Mouse (Mus musculus) kidney, postnatal 36 days (tissue): ENCODE measurements around the gene Grhl3.
"Not testable (repeated sequence)": the region's sequence is repeated elsewhere in the genome, so short reads cannot be mapped to it uniquely, and the experiment has no call there.

Experiments
- DNase-seq, 2 experiments: peaks; one replicate each; pipeline ENCODE4 v3.0.0; 2021 to 2022; ENCODE audit warnings: mixed read lengths in 2 of 2

Grhl3 gene

GRCm38 (mm10) chr4:135573251-135573808 lies at the start of gene Grhl3:
Grhl3 (minus strand) TSS chr4:135573630.
- peak; percentile 16 to 44 for DNase-seq

- no peak for DNase-seq
Measured at GRCm38 (mm10) chr4:135622290-135622689, 48.9 kb upstream of the Grhl3 start.

DNA sequence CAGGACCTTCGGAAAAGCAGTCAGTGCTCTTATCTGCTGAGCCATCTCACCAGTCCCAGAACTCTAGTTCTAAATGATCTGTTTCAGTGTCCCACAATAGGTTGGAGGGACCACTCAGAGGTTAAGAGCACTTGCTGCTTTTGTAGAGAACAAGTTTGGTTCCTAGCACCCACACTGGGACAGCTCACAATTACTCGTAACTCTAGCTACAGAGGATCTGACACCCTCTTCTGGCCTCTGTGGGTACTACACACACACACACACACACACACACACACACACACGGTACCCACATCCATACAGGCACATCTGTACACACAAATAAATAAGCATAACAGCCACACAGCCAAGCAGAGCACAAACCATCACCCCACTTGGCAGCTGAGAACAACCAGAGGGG lies 47.0 kb upstream of the Grhl3 start:
- no peak for DNase-seq

DNA sequence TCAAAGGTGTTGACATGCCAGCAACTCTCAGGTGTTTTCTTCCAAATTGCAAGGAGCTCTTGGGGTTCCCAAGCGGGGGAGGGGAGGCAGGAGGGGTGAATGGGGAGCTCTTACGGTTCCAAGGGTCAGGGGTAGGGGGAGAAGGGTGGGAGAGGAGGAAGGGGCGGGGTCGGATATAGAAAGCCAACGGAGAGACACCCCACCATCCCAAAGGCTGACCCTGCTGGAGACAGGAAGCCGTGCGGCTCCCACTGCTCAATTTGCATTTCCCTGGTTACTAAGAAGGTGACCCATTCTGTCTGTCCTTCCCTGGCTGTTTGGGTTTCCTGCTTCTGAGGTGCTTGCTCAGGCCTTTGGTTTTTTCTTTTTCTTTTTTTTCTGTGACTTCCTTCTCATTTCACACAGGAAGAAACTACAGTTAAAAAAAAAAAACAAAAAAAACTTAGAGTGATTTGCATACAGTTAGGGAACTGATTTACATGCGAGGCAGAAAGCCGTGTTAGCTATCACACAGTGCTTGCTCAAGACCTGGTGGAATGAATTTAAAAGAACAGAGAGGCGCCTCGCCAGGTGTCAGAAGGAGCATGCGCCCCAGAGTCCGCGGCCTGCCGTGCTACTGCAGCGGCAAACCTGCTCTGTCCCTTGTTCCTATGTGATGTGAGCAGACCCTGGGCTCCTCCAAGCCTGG lies 44.5 kb upstream of the Grhl3 start:
- DNase-seq: peak; percentile 9 to 33

DNA sequence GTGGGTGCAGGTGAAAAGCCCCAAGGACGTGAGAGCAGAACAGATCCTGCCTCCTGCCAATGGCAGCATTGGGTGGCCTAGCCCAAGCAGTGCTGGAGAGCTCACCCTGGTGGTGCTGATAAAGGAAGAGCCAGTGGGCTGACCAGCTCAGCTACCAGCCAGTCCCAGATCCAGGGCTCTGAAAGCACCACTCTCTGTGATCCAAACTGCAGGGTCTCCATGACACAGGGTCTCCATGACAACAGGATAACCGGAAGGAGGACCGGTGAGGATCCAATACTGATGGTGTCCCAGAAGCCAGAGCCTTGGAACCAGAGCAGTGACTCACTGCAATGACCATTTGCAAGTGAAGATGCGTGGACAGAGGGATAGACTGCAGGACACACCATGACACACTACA lies 43.6 kb upstream of the Grhl3 start:
- no peak for DNase-seq

GRCm38 (mm10) chr4:135615307-135615706 lies 41.9 kb upstream of the Grhl3 start:
- not testable (repeated sequence) for DNase-seq

DNA sequence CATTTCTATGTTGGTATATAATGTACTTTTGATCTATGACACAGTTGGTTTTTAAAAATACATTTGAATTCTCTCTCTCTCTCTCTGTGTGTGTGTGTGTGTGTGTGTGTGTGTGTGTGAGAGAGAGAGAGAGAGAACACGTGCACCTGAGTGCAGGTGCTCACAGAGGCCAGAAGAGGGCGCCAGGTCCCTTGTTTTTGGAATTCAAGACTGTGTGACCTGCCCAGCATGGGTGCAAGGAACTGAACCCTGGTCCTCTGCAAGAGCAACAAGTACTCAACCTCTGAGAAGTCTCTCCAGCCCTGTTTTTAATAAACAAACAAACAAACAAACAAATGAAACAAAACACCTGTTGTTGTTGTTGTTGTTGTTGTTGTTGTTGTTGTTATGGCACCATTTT lies 36.6 kb upstream of the Grhl3 start:
- no peak for DNase-seq

DNA sequence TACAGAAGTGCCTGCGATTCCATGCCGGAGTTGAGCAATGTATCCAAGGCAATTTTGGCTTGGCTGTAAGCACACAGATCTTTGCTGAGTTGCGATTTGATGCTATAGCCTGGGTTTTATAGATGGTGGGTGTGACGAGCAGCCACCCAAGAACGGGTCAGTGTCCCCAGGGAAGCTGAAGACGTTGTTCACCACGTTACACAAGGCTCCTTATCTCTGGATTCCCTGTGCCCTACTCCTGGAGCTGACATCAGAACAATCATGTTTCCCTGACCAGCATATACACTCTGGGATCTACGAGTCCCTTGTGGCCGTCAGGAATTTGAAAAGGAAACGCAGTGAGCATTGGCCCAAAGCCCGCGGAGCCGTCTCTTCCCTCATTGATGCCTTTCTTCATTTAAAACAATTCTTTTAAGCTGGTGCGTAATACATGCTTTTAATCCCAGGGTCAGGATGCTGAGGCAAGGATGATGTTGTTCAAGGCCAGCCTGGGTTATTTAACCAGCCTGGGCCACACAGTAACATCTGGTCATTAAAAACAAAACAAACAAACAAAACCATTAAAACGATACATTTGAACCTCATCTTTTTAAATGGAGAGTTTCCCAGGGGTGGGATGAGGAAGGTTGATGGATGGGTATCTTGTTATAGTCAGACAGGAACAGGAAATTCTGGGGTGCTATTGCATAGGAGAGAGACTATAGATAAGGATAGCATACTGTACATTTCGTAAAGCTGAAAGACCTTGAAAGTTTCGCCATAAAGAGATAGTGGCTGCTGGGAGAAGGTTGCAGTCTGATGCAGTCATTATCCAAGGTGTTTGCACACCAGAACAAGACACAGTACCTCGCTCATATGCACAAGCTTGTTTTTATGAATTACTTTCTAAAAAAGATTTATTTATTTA lies 34.8 kb upstream of the Grhl3 start:
- DNase-seq: no peak

GRCm38 (mm10) chr4:135606271-135606670 lies 32.8 kb upstream of the Grhl3 start:
- no peak for DNase-seq

GRCm38 (mm10) chr4:135601530-135601929 lies 28.1 kb upstream of the Grhl3 start:
- no peak for DNase-seq

- DNase-seq: no peak
Measured at GRCm38 (mm10) chr4:135599497-135600182, 26.2 kb upstream of the Grhl3 start.

GRCm38 (mm10) chr4:135598998-135599397 lies 25.6 kb upstream of the Grhl3 start:
- DNase-seq: peak; percentile 30 to 52

- peak; percentile 9 for DNase-seq
Measured at GRCm38 (mm10) chr4:135597571-135597970, 24.1 kb upstream of the Grhl3 start.

DNA sequence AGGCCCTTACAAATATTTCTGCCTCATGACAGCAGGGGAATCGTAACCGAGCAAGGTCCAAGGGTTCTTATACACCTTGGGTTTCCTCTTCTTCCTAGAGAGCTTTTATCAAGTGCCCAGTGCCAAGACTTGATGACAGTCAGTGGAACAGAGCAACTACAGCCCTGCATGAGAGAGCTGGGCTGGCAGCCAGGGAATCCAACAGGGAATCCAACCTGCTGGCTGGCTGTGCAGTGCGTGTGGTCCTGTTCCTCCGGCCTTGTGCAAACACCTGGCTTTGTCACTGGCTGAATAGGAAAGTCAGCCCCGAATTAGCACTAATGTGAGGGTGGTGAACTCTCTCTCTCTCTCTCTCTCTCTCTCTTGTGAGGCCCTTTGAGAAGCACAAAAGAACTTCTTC lies 22.5 kb upstream of the Grhl3 start:
- DNase-seq: peak; percentile 33 to 71

GRCm38 (mm10) chr4:135591610-135592304 lies 18.3 kb upstream of the Grhl3 start:
- DNase-seq: no peak

DNA sequence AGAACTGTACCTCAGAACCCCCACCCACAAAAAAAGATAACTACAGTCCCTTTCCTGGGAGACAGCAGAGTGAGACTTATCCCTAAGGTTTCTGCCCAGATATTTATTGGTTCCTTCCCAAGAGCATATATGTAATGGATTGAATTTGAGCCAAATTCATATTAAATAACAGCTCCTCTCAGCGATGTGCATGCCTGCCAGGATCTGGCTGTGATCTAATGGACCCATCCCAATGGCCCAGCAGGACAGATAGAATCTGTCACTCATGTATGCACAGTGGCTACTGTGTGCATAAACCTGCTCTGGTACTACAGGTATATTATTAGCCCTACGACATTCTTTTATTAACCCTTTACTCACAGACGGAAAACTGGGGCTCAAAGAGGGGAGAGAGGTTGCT lies 17.7 kb upstream of the Grhl3 start:
- no peak for DNase-seq

- no peak for DNase-seq
Measured at GRCm38 (mm10) chr4:135584838-135585237, 11.4 kb upstream of the Grhl3 start.

DNA sequence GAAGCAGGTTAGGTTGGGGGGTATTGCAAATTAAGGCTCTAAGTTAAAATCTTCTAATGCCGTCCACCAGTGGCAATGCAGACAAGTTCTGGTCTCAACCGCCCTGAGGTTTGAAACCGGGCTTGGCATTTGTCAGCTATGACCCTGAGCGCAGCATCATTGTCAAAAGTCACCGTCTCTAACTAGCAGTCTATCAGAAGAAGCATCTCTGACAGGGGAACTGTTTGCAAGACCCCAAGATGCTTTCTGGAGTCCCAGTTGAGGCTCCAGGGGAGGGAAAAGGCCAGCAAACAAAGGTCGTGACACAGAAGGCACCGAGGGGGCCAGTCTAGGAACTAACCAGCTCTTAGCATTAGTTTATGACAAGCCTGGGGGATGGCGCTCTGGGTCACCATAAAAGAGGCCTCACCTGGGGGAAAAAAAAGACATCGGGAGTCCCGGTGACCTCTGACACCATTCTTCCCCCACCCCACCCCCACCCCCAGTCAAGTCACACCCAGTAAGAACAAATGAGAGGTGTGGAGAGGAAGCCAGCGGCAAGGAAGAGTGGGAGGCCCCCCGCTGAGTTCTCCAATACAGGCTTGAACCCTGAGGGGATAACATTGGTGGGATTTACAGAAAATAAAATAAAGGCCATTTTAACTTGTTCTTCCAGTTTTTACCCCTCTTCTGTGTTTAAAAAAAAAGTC lies 7.9 kb upstream of the Grhl3 start:
- no peak for DNase-seq

- DNase-seq: no peak
Measured at GRCm38 (mm10) chr4:135579695-135580094, 6.3 kb upstream of the Grhl3 start.

DNA sequence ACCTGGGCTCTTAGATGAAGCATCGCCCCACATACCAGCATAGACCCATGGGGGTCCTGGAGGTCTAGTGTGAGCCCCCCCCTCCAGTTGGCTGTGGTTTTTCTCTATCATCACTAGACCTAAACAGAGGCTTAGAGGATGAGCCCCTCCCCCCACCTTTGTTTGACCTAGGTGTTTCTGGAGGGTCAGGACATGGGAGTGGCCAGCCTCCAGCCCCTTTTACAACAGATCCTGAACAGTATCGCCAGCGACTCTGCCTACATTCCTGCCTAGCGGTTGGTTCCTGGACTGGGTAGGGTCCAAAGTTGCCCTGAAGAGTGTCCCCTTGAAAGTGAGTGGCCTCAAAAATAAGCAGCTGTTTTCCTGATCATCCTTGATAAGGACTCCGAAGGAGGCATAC lies 5.1 kb upstream of the Grhl3 start:
- no peak for DNase-seq

DNA sequence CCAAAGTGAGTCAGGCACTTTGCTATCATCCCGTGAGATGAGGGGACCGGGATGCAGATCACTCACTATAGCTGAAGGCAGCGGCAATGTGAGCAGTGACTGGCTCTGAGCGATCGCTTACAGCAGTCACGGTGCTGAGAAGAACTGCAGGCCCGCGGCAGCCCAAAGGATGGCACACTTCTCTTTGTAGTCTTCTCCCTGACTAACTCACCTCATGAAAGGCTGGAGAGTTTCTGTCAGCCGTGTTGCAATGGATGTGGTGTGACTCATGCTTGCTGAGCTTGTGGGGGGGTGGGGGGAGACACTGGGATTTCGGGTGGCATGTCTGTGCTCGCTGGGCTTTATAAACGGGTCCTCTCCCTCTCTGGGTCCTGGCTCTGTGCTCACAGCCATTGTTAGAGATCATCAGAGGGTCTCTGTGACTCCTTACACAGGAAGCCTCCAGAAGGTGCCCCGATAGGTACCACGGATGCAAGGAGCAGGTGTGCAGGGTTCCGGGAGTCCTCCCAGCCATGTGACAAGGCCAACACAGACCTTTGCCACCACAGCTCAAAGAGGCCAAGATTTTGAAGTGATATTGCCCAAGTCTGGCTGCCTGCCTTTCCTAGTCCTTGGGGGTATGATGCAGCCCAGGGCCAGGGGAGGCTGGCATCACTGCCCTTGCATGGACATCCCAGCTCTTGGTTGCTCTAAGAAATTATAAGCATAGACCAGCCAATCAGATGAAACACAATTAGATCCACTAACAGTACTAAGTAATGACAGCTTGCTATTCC lies 2.1 kb upstream of the Grhl3 start:
- no peak for DNase-seq
